Mouse (Mus musculus) activated CD4-positive, CD25-positive, alpha-beta regulatory T cell, adult 9 weeks (primary cell): ENCODE data around the gene Ccdc66. TPM values are rescaled to one million over a fixed set of nuclear protein-coding genes. Genes with fewer than 3 reads are reported as not detected.

Experiments
- polyA plus RNA-seq: library from polyadenylated mRNA; unstranded; fragments of 100-300 nt; shearing (Covaris generic); gene quantifications from one replicate; pipeline ENCODE4 v1.2.1, GENCODE M21; 2017

Ccdc66 gene
- polyA plus RNA-seq, result 23.8 TPM

GRCm38 (mm10) chr14:27507894-27508643 lies at the start of gene Ccdc66:
TSS of gene Ccdc66 (minus strand) at chr14:27508460.

Other genes starting within 250 kb of the Ccdc66 start
- gene Fam208a, start 79.6 kb downstream of the Ccdc66 start, polyA plus RNA-seq, result 16.3 TPM
- gene Erc2, start 114.0 kb upstream of the Ccdc66 start, polyA plus RNA-seq, result not detected